Mouse (Mus musculus) ovary, postnatal 14 days (tissue): ENCODE results near the gene Gli3.

Experiments
- DNase-seq: peaks from one replicate; pipeline ENCODE4 v3.0.0; 2022; ENCODE audit warnings: low spot score

The Gli3 gene

GRCm38 (mm10) chr13:15495820-15496219, 32.8 kb downstream of the Gli3 start:
- DNase-seq, result no peak

GRCm38 (mm10) chr13:15498338-15498737, 35.3 kb downstream of the Gli3 start:
- DNase-seq, result no peak

- DNase-seq, result no peak
Measured at GRCm38 (mm10) chr13:15510925-15511324, 47.9 kb downstream of the Gli3 start.

- no peak for DNase-seq
Measured at GRCm38 (mm10) chr13:15513114-15513513, 50.1 kb downstream of the Gli3 start.

GRCm38 (mm10) chr13:15514082-15514481, 51.0 kb downstream of the Gli3 start:
- no peak for DNase-seq

GRCm38 (mm10) chr13:15517048-15517760, 54.2 kb downstream of the Gli3 start:
- DNase-seq, result no peak

GRCm38 (mm10) chr13:15520353-15520752, 57.3 kb downstream of the Gli3 start:
- no peak for DNase-seq

- DNase-seq, result no peak
Measured at GRCm38 (mm10) chr13:15522153-15522552, 59.1 kb downstream of the Gli3 start.

- DNase-seq, result no peak
Measured at GRCm38 (mm10) chr13:15524208-15524607, 61.2 kb downstream of the Gli3 start.

GRCm38 (mm10) chr13:15526691-15527090, 63.7 kb downstream of the Gli3 start:
- DNase-seq, result no peak

- no peak for DNase-seq
Measured at GRCm38 (mm10) chr13:15531568-15531967, 68.5 kb downstream of the Gli3 start.

GRCm38 (mm10) chr13:15537206-15537605, 74.2 kb downstream of the Gli3 start:
- DNase-seq, result no peak

- no peak for DNase-seq
Measured at GRCm38 (mm10) chr13:15537611-15538010, 74.6 kb downstream of the Gli3 start.

- no peak for DNase-seq
Measured at GRCm38 (mm10) chr13:15538389-15538788, 75.4 kb downstream of the Gli3 start.

- DNase-seq, result no peak
Measured at GRCm38 (mm10) chr13:15542053-15542452, 79.0 kb downstream of the Gli3 start.

GRCm38 (mm10) chr13:15543169-15543887, 80.3 kb downstream of the Gli3 start:
- DNase-seq, result no peak

GRCm38 (mm10) chr13:15543888-15544640, 81.0 kb downstream of the Gli3 start:
- DNase-seq, result no peak

- no peak for DNase-seq
Measured at GRCm38 (mm10) chr13:15545346-15545896, 82.4 kb downstream of the Gli3 start.

- DNase-seq, result no peak
Measured at GRCm38 (mm10) chr13:15546258-15546657, 83.2 kb downstream of the Gli3 start.

- DNase-seq, result no peak
Measured at GRCm38 (mm10) chr13:15549466-15549865, 86.4 kb downstream of the Gli3 start.

- no peak for DNase-seq
Measured at GRCm38 (mm10) chr13:15550027-15550602, 87.1 kb downstream of the Gli3 start.

GRCm38 (mm10) chr13:15550731-15551130, 87.7 kb downstream of the Gli3 start:
- DNase-seq, result no peak
